ENCODE assay signal across 19 mouse cellular contexts in the genomic region with DNA sequence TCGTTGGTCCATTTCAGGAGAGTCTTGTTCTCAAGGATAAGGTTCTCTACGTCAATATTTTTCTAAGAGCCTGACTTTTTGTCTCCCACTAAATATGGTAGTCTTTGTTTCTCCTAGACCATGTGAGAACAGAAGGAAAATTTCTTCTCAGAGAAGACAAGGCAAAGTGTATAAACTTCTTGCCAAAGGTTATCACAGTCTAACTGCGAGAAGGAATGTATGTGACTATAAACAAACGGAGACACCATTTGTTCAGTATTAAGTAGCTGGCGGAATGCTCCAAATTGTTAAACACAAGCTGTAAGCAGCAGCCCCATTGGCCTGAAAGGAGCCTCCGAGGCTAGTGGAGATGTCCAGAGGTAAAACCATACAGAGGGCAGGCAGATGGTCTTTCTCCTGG.
DNase-seq lines count a peak whose midpoint lies in the region; ATAC-seq lines count a peak whose summit lies in the region.
"Had no signal": no experiment of that assay in that cellular context is flagged by ENCODE, and none has a peak within 500 bp of the region (broad histone marks: within the 10 kb centered on the region; RNA-seq: fewer than 3 reads in every experiment).

No protein-coding gene starts in this region.

- H3K9ac ChIP-seq in heart, embryonic 13.5 days: no peak overlapping the region
- no peak overlapping the region for H3K9ac ChIP-seq in kidney, embryonic 14.5 days (ENCODE audit: low read depth, low read length)
- no peak overlapping the region for H3K9ac ChIP-seq in lung, embryonic 16.5 days (ENCODE audit: low read length)
- H3K9ac ChIP-seq: forebrain, embryonic 13.5 days had no signal

- peak overlapping the region; percentile 24; the same call in 1 of the 2 replicates for H3K27ac ChIP-seq in heart, embryonic 13.5 days (replicated peaks)
- H3K27ac ChIP-seq in kidney, embryonic 14.5 days (ENCODE audit: low read depth, low read length): peak overlapping the region; percentile 53; the same call in 1 of the 2 replicates
- H3K27ac ChIP-seq in lung, embryonic 16.5 days (ENCODE audit: low read length): no peak overlapping the region
- H3K27ac ChIP-seq: forebrain, embryonic 13.5 days; heart, adult 2 months; hindbrain, embryonic 10.5 days; hindbrain, postnatal 0 days had no signal

- H3K4me2 ChIP-seq in heart, embryonic 13.5 days: no peak overlapping the region
- H3K4me2 ChIP-seq in kidney, embryonic 14.5 days (replicated peaks; ENCODE audit: low read depth, low read length): no peak overlapping the region
- H3K4me2 ChIP-seq in lung, embryonic 16.5 days (ENCODE audit: low read depth, low read length): no peak overlapping the region
- H3K4me2 ChIP-seq: forebrain, embryonic 13.5 days; liver, embryonic 11.5 days had no signal

- H3K4me1 ChIP-seq in heart, embryonic 13.5 days: peaks cover 12% of the 10 kb centered on the region
- H3K4me1 ChIP-seq in kidney, embryonic 14.5 days (ENCODE audit: control insufficient read depth, insufficient read depth, low read length): peaks cover 16% of the 10 kb centered on the region
- no peaks in the 10 kb centered on the region; the same call in 1 of the 2 replicates for H3K4me1 ChIP-seq in lung, embryonic 16.5 days (replicated peaks; ENCODE audit: control insufficient read depth, insufficient read depth, low read length)

- no peak for ATAC-seq in heart, embryonic 13.5 days (ENCODE audit: extremely low read depth, insufficient number of reproducible peaks, low FRiP score, low TSS enrichment)
- peak; percentile 85 for ATAC-seq in kidney, embryonic 14.5 days (ENCODE audit: low FRiP score, low TSS enrichment)
- peak; percentile 73 for ATAC-seq in lung, embryonic 16.5 days (ENCODE audit: low read depth)
- ATAC-seq: forebrain, embryonic 13.5 days; hindbrain, postnatal 0 days had no signal

- H3K9me3 ChIP-seq in heart, embryonic 13.5 days: no peaks in the 10 kb centered on the region
- no peaks in the 10 kb centered on the region for H3K9me3 ChIP-seq in kidney, embryonic 14.5 days (ENCODE audit: control insufficient read depth, low read length)
- H3K9me3 ChIP-seq in lung, embryonic 16.5 days (ENCODE audit: control insufficient read depth, low read length): no peaks in the 10 kb centered on the region
- H3K9me3 ChIP-seq: forebrain, embryonic 13.5 days; hindbrain, embryonic 10.5 days had no signal

- 53% methylated on average over 6 of the region's 6 CpGs for WGBS in heart, embryonic 13.5 days
- WGBS in kidney, embryonic 14.5 days: 14% methylated on average over 6 of the region's 6 CpGs
- WGBS in lung, embryonic 16.5 days: 20% methylated on average over 6 of the region's 6 CpGs

- DNase-seq in heart, adult 11 months: no peak
- DNase-seq in kidney, adult 8-10 months: no peak
- DNase-seq in lung, postnatal 10 days: no peak
- peak; percentile 12 for DNase-seq in kidney, postnatal 14 days
- DNase-seq: adrenal gland, postnatal 14 days; gastrocnemius, postnatal 10 days; heart, adult 2 months; lung, adult 2 months; right cerebral cortex, postnatal 25 days; thymus, adult 2 months had no signal

- no peak overlapping the region for H3K4me3 ChIP-seq in heart, embryonic 13.5 days
- no peak overlapping the region for H3K4me3 ChIP-seq in kidney, embryonic 14.5 days (ENCODE audit: low read length)
- H3K4me3 ChIP-seq in lung, embryonic 16.5 days (ENCODE audit: low read length): no peak overlapping the region
- H3K4me3 ChIP-seq: erythroblast, embryonic 14.5 days; forebrain, embryonic 13.5 days; heart, adult 2 months; hindbrain, embryonic 10.5 days had no signal

- H3K27me3 ChIP-seq in heart, embryonic 13.5 days (replicated peaks): no peaks in the 10 kb centered on the region
- H3K27me3 ChIP-seq in kidney, embryonic 14.5 days (ENCODE audit: control insufficient read depth, insufficient read depth, low read length): no peaks in the 10 kb centered on the region
- H3K27me3 ChIP-seq in lung, embryonic 16.5 days (ENCODE audit: control insufficient read depth, insufficient read depth, low read depth, low read length): no peaks in the 10 kb centered on the region
- H3K27me3 ChIP-seq: CH12.LX; forebrain, embryonic 13.5 days had no signal

- no peaks in the 10 kb centered on the region for H3K36me3 ChIP-seq in heart, embryonic 13.5 days
- no peaks in the 10 kb centered on the region for H3K36me3 ChIP-seq in kidney, embryonic 14.5 days (ENCODE audit: control insufficient read depth, insufficient read depth, low read length)
- no peaks in the 10 kb centered on the region for H3K36me3 ChIP-seq in lung, embryonic 16.5 days (ENCODE audit: control insufficient read depth, insufficient read depth, low read length)
- H3K36me3 ChIP-seq: hindbrain, embryonic 10.5 days had no signal
